Mouse (Mus musculus) thymus, adult 18-20 months (tissue): Measurements from ENCODE around the gene Usp44.
"Not testable (repeated sequence)": the region's sequence is repeated elsewhere in the genome, so short reads cannot be mapped to it uniquely, and the experiment has no call there.

ENCODE experiments used
- DNase-seq, 2 experiments: peaks; one replicate each; pipeline ENCODE4 v3.0.0; 2022; ENCODE audit warnings: mixed read lengths in 2 of 2

Gene Usp44

DNA sequence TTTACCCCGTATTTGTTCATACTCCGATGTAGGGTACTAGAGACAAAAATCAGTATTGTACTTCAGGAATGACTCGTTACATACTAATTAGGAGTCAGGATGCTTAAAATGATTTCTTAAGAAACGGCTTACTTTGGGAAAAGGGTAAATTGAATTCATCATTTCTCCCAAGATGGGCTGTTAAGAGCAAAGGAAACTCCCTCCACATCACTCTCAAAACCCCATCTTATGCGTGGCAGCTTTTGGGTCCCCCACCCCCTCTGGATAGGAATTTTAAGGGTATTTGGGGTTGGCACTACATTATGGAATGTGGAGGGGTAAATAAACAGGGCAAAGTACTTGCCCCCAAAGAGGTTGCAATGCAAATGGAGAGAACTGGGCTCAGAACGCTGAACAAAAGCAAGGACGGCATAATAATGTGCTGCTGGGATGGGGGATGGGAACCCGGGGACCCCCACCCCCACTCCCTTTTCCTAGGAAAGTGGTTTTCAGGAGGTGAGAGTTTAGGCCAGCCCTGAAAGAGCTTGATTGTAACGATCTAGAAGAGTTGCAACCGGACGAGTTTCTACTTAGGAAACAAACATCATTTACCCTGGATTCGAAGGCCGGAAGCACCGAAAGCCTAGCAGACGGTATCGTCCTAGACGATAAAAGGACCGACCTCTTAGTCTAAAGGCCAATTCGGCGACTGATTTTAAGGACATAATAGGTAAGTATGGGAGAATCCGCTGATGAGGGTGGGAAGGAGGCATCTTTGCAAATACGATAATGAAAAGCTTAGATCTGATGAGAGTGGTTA, at the start of gene Usp44:
Gene Usp44, plus strand, starts transcription at position 625 of the 799 bp plus-strand sequence.
- no peak for DNase-seq

- no peak for DNase-seq
Observed at GRCm38 (mm10) chr10:93783216-93784013, 47.9 kb upstream of the Usp44 start.

- no peak for DNase-seq
Observed at GRCm38 (mm10) chr10:93799711-93800362, 31.5 kb upstream of the Usp44 start.

DNA sequence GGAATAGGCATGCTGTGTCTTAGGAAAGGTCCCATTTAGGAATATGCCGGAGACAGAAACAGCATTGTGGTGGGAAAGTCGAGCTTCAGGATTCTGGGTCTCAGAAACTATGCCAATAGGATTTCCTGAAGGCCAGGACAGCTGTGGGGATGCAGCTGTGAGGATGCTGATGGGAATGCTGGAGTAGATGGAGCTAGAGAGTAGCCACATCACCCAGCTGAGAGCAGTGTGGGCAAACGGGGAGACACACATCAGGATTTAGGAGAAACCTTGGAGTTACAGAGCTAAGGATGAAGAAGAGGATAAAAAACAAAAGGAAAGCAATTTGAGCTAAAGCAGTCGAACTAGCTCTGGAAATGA, 31.0 kb upstream of the Usp44 start:
- DNase-seq, result no peak

GRCm38 (mm10) chr10:93800895-93801294, 30.5 kb upstream of the Usp44 start:
- no peak for DNase-seq

GRCm38 (mm10) chr10:93803199-93803598, 28.2 kb upstream of the Usp44 start:
- DNase-seq, result no peak

- not testable (repeated sequence) for DNase-seq
Observed at GRCm38 (mm10) chr10:93809438-93809837, 21.9 kb upstream of the Usp44 start.

DNA sequence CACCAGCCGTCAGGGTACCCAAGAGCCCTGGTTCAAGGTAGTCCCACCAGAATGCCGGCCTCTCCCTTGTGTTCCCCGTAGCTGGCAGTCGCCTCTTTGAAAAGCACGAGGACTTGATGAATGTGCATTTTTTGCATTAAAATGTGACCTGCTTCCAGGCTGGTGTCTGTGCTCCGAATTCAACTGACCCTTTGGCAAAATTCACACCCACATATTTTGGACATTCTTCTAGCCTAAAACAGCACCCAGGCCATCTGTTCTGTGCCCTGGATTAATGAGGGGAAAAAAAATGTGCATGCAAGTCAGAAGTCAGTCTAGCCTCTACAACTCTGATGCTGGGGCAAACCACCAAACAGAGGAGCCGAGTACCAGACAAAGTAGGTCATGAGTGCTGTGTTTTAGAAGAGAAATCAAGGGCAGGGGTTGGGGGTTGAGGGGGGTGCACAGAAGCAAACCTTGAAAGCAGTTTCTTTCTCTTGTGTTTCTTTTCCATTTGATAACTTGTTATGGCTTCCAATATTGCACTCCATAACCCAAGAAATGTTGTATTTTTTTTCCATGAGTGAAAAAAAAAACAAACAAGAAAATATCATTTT, 20.7 kb upstream of the Usp44 start:
- no peak for DNase-seq

- no peak for DNase-seq
Observed at GRCm38 (mm10) chr10:93812098-93812497, 19.3 kb upstream of the Usp44 start.

GRCm38 (mm10) chr10:93812774-93813415, 18.5 kb upstream of the Usp44 start:
- peak in 1 of 2 experiments; percentile 10 for DNase-seq

- DNase-seq, result no peak
Observed at GRCm38 (mm10) chr10:93813755-93814154, 17.6 kb upstream of the Usp44 start.

- peak in 1 of 2 experiments; percentile 42 for DNase-seq
Observed at GRCm38 (mm10) chr10:93818661-93819060, 12.7 kb upstream of the Usp44 start.

DNA sequence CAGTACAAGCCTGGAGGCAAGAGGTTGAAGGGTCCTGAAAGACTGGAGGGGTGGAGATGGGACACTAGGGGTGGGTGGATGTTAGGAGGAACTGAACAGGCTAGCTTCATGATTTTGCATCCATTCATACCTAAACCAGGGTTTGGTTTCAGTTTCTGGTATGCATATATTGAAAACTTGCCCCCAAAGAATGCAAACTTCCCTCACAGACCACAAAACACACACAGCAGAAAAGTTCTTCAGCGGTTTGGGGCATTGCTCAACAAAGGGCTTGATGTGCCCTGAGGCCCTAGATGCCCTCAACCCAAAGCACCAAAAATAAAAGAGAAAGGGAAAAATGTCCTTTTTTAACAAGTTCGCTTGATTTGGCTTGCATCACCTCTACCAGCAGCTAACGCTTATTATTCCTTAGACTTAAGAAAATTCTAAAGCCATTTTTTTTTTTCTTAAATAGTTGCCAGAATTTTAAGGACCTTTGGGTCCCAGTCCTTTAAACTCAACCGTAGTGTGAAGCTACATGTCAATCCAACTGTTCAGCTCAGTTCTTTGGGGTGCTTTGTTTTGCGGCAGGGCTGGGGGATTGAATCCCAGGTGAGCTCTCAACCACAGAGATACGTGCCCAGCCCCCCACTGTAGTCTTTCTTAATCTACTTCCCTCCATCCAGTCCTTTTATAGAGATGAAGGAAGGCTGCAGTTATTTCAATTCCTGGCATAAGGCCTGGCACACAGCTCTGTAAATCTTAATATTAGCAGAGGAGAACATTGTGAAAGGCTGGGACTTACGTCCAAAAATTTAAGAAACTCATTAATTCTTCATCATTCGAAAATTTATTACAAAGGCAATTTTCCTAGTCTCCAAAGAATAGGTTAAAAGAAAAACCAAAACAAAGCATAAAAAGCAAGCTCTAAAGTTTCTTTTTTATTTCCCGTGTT, 1.2 kb upstream of the Usp44 start:
- no peak for DNase-seq

- DNase-seq, result no peak
Observed at GRCm38 (mm10) chr10:93831730-93832574, 597 bp downstream of the Usp44 start.

GRCm38 (mm10) chr10:93832811-93833210, 1.5 kb downstream of the Usp44 start:
- no peak for DNase-seq

- DNase-seq, result no peak
Observed at GRCm38 (mm10) chr10:93833370-93833698, 2.0 kb downstream of the Usp44 start.

DNA sequence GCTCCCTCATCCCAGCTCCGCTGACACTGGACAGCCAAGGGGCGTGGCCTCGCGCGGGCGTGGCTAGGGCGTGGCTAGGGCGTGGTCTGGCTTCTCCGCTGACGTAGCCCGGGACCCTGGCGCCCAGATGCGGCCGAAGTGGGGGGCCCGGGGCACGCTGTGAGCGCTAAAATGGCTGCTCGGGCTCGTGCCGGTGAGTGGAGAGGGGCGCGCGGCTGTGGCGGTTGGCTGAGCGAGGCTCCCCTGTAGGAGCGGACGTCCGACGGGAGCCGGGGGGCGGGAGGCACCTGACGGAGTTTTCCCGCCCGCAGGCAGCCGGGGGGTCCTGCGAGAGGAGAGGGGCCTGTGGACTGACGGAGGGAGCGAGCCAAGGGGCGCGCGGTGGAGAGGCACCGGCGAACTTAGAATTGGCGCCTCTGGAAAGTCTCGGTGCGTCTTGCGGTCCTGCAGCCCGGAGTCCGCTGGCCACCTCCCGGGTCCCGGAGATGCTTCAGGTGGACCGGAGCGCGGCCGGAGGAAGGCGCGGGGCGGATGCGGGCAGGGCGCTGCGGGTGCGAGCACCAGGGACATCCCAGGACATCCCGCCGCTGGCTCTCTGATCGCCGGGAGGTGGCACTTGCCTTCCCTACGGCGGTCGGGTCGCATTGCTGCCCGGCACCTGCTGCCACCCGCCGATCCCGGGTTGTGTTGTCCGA, 2.5 kb downstream of the Usp44 start:
- peak; percentile 53 to 60 for DNase-seq

- no peak for DNase-seq
Observed at GRCm38 (mm10) chr10:93834394-93834745, 3.0 kb downstream of the Usp44 start.

DNA sequence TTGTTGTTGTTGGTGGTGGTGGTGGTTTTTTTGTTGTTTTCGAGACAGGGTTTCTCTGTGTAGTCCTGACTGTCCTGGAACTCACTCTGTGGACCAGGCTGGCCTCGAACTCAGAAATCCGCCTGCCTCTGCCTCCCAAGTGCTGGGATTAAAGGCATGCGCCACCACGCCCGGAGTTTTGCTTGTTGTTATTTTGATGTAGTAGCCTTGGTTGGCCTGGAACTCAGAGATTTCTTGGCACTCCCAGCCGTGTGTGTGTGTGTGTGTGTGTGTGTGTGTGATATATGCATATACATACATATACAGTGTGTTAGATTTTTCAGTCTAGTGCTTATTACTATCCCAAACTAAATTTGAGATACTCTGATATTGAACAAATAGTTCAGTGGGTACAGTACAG, 3.8 kb downstream of the Usp44 start:
- not testable (repeated sequence) for DNase-seq

DNA sequence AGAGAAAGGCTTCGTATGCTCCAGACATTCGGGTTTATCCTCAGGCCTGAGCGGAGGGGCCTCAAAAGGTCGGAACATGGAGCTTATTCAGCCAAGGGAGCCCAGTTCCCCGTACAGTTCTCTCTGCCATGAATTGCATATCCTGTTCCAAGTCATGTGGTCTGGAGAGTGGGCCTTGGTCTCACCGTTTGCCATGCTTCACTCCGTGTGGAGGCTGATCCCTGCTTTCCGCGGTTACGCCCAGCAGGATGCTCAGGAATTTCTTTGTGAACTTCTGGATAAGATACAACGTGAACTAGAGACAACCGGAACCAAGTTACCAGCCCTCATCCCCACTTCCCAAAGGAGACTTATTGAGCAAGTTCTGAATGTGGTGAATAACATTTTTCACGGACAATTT, 15.4 kb downstream of the Usp44 start:
- no peak for DNase-seq
